Mouse (Mus musculus) heart, postnatal 0 days (tissue): ENCODE measurements around the gene Rnps1. TPM values are rescaled to one million over a fixed set of nuclear protein-coding genes. Genes with fewer than 3 reads are reported as not detected.
A peak's percentile ranks its signal among the peaks of the same experiment; 100 is the strongest.

Experiments
- ATAC-seq: fragments of 200-750 bp; cut with Nextera tagmentation; 2 replicates; pipeline ENCODE4 v1.8.0; 2017; ENCODE audit warnings: low read depth, moderate number of reproducible peaks, moderate library complexity; ENCODE audit not compliant: insufficient read depth
- DNase-seq: peaks from one replicate; pipeline ENCODE4 v3.0.0-alpha.2; 2016; ENCODE audit warnings: low spot score
- H3K27ac ChIP-seq: fragments of 300-500 bp; sonication (generic); 2 replicates; pipeline ENCODE4 v1.5.1; 2014; ENCODE audit warnings: low read depth, mild to moderate bottlenecking
- H3K27me3 ChIP-seq: fragments of 300-500 bp; sonication (generic); 2 replicates; pipeline ENCODE4 v1.6.1; 2014; ENCODE audit warnings: low read length, mixed read lengths; ENCODE audit not compliant: control insufficient read depth, insufficient read depth
- H3K36me3 ChIP-seq: fragments of 300-500 bp; sonication (generic); replicated peaks from 2 replicates; pipeline ENCODE4 v1.6.1; 2014; ENCODE audit warnings: low read length, mixed read lengths; ENCODE audit not compliant: control insufficient read depth, insufficient read depth
- H3K4me1 ChIP-seq: fragments of 300-500 bp; sonication (generic); 2 replicates; pipeline ENCODE4 v1.6.1; 2014; ENCODE audit warnings: antibody characterized with exemption; ENCODE audit not compliant: control insufficient read depth, insufficient read depth
- H3K4me2 ChIP-seq: fragments of 300-500 bp; sonication (generic); 2 replicates; pipeline ENCODE4 v1.6.1; 2014; ENCODE audit warnings: low read depth, mild to moderate bottlenecking, low read length, moderate library complexity
- H3K4me3 ChIP-seq: fragments of 300-500 bp; sonication (generic); 2 replicates; pipeline ENCODE4 v1.5.1; 2014; ENCODE audit warnings: low read depth, low read length
- H3K9ac ChIP-seq: fragments of 300-500 bp; sonication (generic); replicated peaks from 2 replicates; pipeline ENCODE4 v1.6.1; 2014; ENCODE audit warnings: low read depth, low read length, mixed read lengths
- H3K9me3 ChIP-seq: fragments of 300-500 bp; sonication (generic); replicated peaks from 2 replicates; pipeline ENCODE4 v1.6.1; 2016; ENCODE audit warnings: low read length; ENCODE audit not compliant: control insufficient read depth
- CTCF ChIP-seq: IDR thresholded peaks from 2 replicates; pipeline ENCODE4 v1.5.1; 2016; ENCODE audit warnings: antibody characterized with exemption, control low read depth, low read depth
- EP300 ChIP-seq: IDR thresholded peaks from 2 replicates; pipeline ENCODE4 v1.6.1; 2016; ENCODE audit warnings: antibody characterized with exemption, low read depth
- WGBS: fragments of 180-500 bp; shearing (Covaris S2); extraction: QIAGEN DNeasy Blood & Tissue Kit; methylation state at CpG from one replicate; pipeline ENCODE4 v1.1.7; 2014; 5-methylcytosine and 5-hydroxymethylcytosine counted together
- polyA plus RNA-seq: library from polyadenylated mRNA; unstranded; fragments of >200 nt; fragmentation: Nextera tagmentation; extraction: Ambion mirVana; gene quantifications from 2 replicates; pipeline ENCODE4 v1.2.1, GENCODE M21; 2015
- total RNA-seq: library from RNA; depleted of rRNA; stranded (reverse); fragments of >200 nt; gene quantifications from 2 replicates; pipeline ENCODE4 v1.2.3, GENCODE M21; 2014; ENCODE audit warnings: low replicate concordance

Gene Rnps1
- total and polyA plus RNA-seq, 2 experiments from 2014 or later: 123 to 135 TPM

- Histone ChIP-seq H3K27ac (no peak overlapping the region), H3K36me3 (peaks cover 42% of the 10 kb centered on the region), H3K9me3 (no peaks in the 10 kb centered on the region), H3K4me2 (no peak overlapping the region), H3K9ac (no peak overlapping the region), H3K4me3 (no peak overlapping the region), H3K27me3 (no peaks in the 10 kb centered on the region), H3K4me1 (no peaks in the 10 kb centered on the region)
- no peak for ATAC-seq
- WGBS: 66% methylated on average over 3 of the region's 3 CpGs
- no peak for DNase-seq
- TF ChIP-seq EP300: no peak
- TF ChIP-seq CTCF: no peak
Observed at GRCm38 (mm10) chr17:24402371-24402770, 12.0 kb upstream of the Rnps1 start.

- no peak for ATAC-seq
- no peak overlapping the region for H3K27ac ChIP-seq
- no peak overlapping the region for H3K4me3 ChIP-seq
- no peaks in the 10 kb centered on the region for H3K4me1 ChIP-seq
- H3K9ac ChIP-seq: no peak overlapping the region
- peaks cover 56% of the 10 kb centered on the region for H3K36me3 ChIP-seq
- H3K4me2 ChIP-seq: no peak overlapping the region
- no peak for DNase-seq
- 82% methylated on average over 12 of the region's 12 CpGs for WGBS
- TF ChIP-seq CTCF (no peak), EP300 (no peak)
- no peaks in the 10 kb centered on the region for H3K27me3 ChIP-seq
- no peaks in the 10 kb centered on the region for H3K9me3 ChIP-seq
Observed at GRCm38 (mm10) chr17:24407116-24407803, 7.1 kb upstream of the Rnps1 start.

DNA sequence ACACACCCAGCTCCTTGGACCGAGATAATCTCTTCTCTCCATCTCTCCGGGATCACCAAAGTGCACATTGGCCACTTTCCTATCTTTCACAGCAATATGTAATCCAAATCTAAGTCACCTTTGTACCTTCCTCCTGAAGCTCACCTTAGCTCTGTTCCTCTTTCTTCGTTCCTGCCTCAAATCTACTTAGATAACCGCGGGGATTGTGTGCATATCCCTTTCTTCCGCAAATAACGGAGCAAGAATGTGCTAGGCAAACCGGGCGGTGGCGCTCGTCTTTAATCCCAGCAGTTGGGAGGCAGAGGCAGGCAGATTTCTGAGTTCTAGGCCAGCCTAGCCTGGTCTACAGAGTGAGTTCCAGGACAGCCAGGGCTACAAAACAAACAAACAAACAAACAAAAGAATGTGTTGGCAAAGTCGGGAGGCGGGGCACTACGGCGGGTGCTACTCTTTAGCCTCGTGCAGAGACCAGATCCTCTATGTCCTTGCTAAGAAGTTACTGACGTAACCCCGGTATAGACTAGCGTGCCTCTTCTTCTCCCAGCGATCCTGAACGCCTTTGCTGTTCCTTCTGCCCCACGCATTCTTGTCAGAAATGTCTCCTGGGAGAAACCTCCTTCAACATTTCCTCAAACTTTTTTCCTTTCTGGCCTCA is 681 bp upstream of the Rnps1 start:
- DNase-seq: peak; percentile 15
- H3K9ac ChIP-seq: peak overlapping the region; percentile 60
- H3K4me2 ChIP-seq: peak overlapping the region; percentile 88
- no peaks in the 10 kb centered on the region for H3K9me3 ChIP-seq
- peak overlapping the region; percentile 86 for H3K4me3 ChIP-seq
- H3K4me1 ChIP-seq: peaks cover 20% of the 10 kb centered on the region
- WGBS: 22% methylated on average over 22 of the region's 22 CpGs
- H3K27ac ChIP-seq: peak overlapping the region; percentile 89
- ATAC-seq: peak; percentile 15; the same call in 1 of the 2 replicates
- no peaks in the 10 kb centered on the region for H3K27me3 ChIP-seq
- peaks cover 49% of the 10 kb centered on the region for H3K36me3 ChIP-seq
- no peak for TF ChIP-seq EP300
- TF ChIP-seq CTCF: no peak

DNA sequence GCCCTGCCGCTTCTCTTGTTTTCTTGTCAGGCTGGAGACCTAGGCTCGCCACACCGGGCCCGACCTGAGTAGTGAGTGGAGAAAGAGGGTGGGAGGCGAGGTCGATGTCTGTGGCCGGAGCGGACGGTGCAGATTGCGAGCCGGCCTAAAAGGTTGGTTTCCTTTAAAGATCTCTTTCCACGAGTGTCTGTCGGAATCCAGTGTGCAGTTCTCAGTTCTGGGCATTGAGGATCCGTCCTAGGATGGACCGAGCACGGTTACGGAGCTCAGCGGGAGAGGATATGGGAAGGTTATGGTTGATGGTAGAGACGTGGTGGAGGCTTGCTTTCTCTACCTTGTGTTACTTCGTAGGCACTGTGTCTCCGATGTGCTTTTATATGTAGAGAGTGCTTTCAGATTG is 646 bp downstream of the Rnps1 start:
- Histone ChIP-seq H3K4me2 (peak overlapping the region; percentile 88), H3K27ac (peak overlapping the region; percentile 89), H3K4me3 (peak overlapping the region; percentile 86), H3K9ac (peak overlapping the region; percentile 88), H3K4me1 (peaks cover 20% of the 10 kb centered on the region), H3K27me3 (no peaks in the 10 kb centered on the region), H3K9me3 (no peaks in the 10 kb centered on the region), H3K36me3 (peaks cover 49% of the 10 kb centered on the region)
- under 1% methylated on average over 21 of the region's 21 CpGs for WGBS
- DNase-seq (peak; percentile 7), ATAC-seq (no peak)
- TF ChIP-seq CTCF: no peak
- no peak for TF ChIP-seq EP300

GRCm38 (mm10) chr17:24416051-24416652 is 1.8 kb downstream of the Rnps1 start:
- ATAC-seq: no peak
- H3K36me3 ChIP-seq: peaks cover 50% of the 10 kb centered on the region
- no peaks in the 10 kb centered on the region for H3K9me3 ChIP-seq
- peaks cover 20% of the 10 kb centered on the region for H3K4me1 ChIP-seq
- H3K4me2 ChIP-seq: peak overlapping the region; percentile 88
- H3K4me3 ChIP-seq: peak overlapping the region; percentile 86; the same call in 1 of the 2 replicates
- TF ChIP-seq CTCF: no peak
- no peak for TF ChIP-seq EP300
- peak overlapping the region; percentile 88 for H3K9ac ChIP-seq
- H3K27ac ChIP-seq: no peak overlapping the region
- no peaks in the 10 kb centered on the region for H3K27me3 ChIP-seq
- WGBS: 75% methylated on average over 3 of the region's 3 CpGs
- DNase-seq: no peak
